In the genomic region with DNA sequence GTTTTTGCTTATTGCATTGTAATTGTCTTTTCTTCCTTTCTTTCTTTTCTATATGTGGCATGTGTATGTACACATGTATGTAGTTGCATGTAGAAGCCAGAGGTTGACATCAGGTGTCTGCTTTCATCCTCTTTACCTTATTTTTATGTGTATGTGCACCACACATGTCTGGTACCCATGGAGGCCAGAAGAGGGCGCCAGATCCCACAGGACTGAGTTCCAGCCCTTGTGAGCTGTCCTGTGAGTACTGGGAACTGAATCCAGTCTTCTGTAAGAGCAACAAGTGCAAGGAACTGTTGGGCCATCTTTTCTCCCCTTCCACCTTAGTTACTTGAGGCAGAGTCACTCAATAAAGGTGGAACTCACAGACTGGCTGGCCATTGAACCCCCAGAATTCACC, we compare ENCODE assay signal across 23 mouse cellular contexts. TPM values are rescaled to one million over a fixed set of nuclear protein-coding genes. Genes with fewer than 3 reads are reported as not detected.
A peak's percentile ranks its signal among the peaks of the same experiment; 100 is the strongest.
DNase-seq lines count a peak whose midpoint lies in the region; ATAC-seq and TF ChIP-seq lines count a peak whose summit lies in the region.
"Had no signal": no experiment of that assay in that cellular context is flagged by ENCODE, and none has a peak within 500 bp of the region (broad histone marks: within the 10 kb centered on the region; RNA-seq: fewer than 3 reads in every experiment).

No protein-coding gene starts in this region.

- intact Hi-C loops in left cerebral cortex, postnatal 10 days (cut with DNase I) = no loop called here

- no peak overlapping the region for H3K4me3 ChIP-seq in layer of hippocampus, adult 2 months
- H3K4me3 ChIP-seq: embryonic facial prominence, embryonic 12.5 days; erythroblast, embryonic 14.5 days; forebrain, embryonic 13.5 days; heart, adult 2 months; liver, embryonic 13.5 days; megakaryocyte, embryonic 14.5 days; midbrain, embryonic 15.5 days had no signal

- no peak overlapping the region for H3K27ac ChIP-seq in layer of hippocampus, adult 2 months
- H3K27ac ChIP-seq: embryonic facial prominence, embryonic 12.5 days; forebrain, embryonic 13.5 days; heart, adult 2 months; hindbrain, embryonic 14.5 days; liver, embryonic 13.5 days; midbrain, embryonic 15.5 days had no signal

- 0 out of 2 replicates have a peak, but pooled peaks have one; percentile 17 for ATAC-seq in megakaryocyte progenitor cell, adult 5-6 weeks (replicated peaks; ENCODE audit: poor library complexity)
- ATAC-seq: forebrain, embryonic 13.5 days; midbrain, embryonic 15.5 days had no signal

- no peak for DNase-seq in layer of hippocampus, adult 2 months (ENCODE audit: low spot score in 2 of 2)
- no peak for DNase-seq in layer of hippocampus, adult 18-20 months (ENCODE audit: low spot score in 2 of 2)
- DNase-seq in A20 (ENCODE audit: low read depth, low spot score) = peak; percentile 43
- DNase-seq in ES-CJ7 (ENCODE audit: low read depth, low spot score) = peak; percentile 80
- no peak for DNase-seq in spleen, postnatal 36 days (ENCODE audit: low spot score in 2 of 2)
- DNase-seq in left cerebral cortex, postnatal 10 days (ENCODE audit: extremely low spot score in 1 of 2, low spot score in 2 of 2) = no peak
- DNase-seq: B cell, adult 2 months; cerebellum, adult 9-10 months; gastrocnemius, postnatal 10 days; heart, adult 2 months; heart, postnatal 36 days; kidney, adult 18-20 months; kidney, postnatal 25 days; liver, embryonic 13.5 days; right cerebral cortex, postnatal 14 days; thymus, postnatal 36 days had no signal

- TF ChIP-seq CTCF in layer of hippocampus, adult 2 months (conservative IDR thresholded peaks at IDR 0.05) = peak; percentile 41

RNA-seq across cellular contexts. Expression of gene Ccne1, which starts 11.3 kb away (rescaled TPM):
- total RNA-seq in layer of hippocampus, adult 2 months (2021) = 10 to 100 TPM; 13.5 to 13.7 TPM
- 10 to 100 TPM; 14.7 to 15.7 TPM for total RNA-seq in layer of hippocampus, adult 18-20 months (2021)
- total RNA-seq in megakaryocyte progenitor cell, adult 5-6 weeks (2015) = 17.0 and 20.3 TPM in 2 replicates
- 29.3 and 32.4 TPM in 2 replicates for total RNA-seq in megakaryocyte progenitor cell, adult 5-6 weeks (2017)
- 10 to 100 TPM; 13.0 to 15.2 TPM for total RNA-seq in left cerebral cortex, postnatal 10 days (2021)

Comparison
In these comparisons a context has a peak if more than half of its experiments do, and no peak if none do; other contexts are left out.
1. DNase-seq: peak in A20 (single experiment) and ES-CJ7 (single experiment); none in layer of hippocampus, adult 2 months (0 of 2), layer of hippocampus, adult 18-20 months (0 of 2), spleen, postnatal 36 days (0 of 2) and left cerebral cortex, postnatal 10 days (0 of 2).